Mouse (Mus musculus) neutrophil, adult 5-6 weeks (primary cell): ENCODE results near the gene Uba5. TPM values are rescaled to one million over a fixed set of nuclear protein-coding genes. Genes with fewer than 3 reads are reported as not detected.

ENCODE experiments used
- ATAC-seq: fragments of 151-379, 151-347 bp; 2 replicates; pipeline ENCODE4 v1.8.0; 2017; ENCODE audit warnings: mild to moderate bottlenecking, moderate TSS enrichment; ENCODE audit not compliant: insufficient number of reproducible peaks, poor library complexity, low FRiP score, severe bottlenecking; ENCODE audit errors: extremely low read depth
- total RNA-seq: library from RNA; stranded (forward); fragments of 200-1000 nt; gene quantifications from 2 replicates; pipeline ENCODE4 v1.2.3, GENCODE M21; 2017

The Uba5 gene
- total RNA-seq, 1 experiment from 2014 or later: 36.0 TPM

GRCm38 (mm10) chr9:104070863-104071604, 8.1 kb upstream of the Uba5 start:
- no peak for ATAC-seq

GRCm38 (mm10) chr9:104070241-104070640, 7.3 kb upstream of the Uba5 start:
- no peak for ATAC-seq

GRCm38 (mm10) chr9:104064571-104064970, 1.6 kb upstream of the Uba5 start:
- no peak for ATAC-seq

GRCm38 (mm10) chr9:104063244-104063961, 469 bp upstream of the Uba5 start, which contains the start of gene Acad11:
TSS of gene Acad11 (plus strand) at chr9:104063377.
- ATAC-seq: peak; percentile 89

- no peak for ATAC-seq
Measured at GRCm38 (mm10) chr9:104051028-104051427, 11.9 kb downstream of the Uba5 start.

- no peak for ATAC-seq
Measured at GRCm38 (mm10) chr9:104043676-104044075, 19.3 kb downstream of the Uba5 start.

GRCm38 (mm10) chr9:104040362-104040761, 22.6 kb downstream of the Uba5 start, which contains the start of gene Gm28305:
TSS of gene Gm28305 (plus strand) at chr9:104040662.
- ATAC-seq: no peak

GRCm38 (mm10) chr9:104039742-104040141, 23.2 kb downstream of the Uba5 start:
- no peak for ATAC-seq

GRCm38 (mm10) chr9:104039031-104039695, 23.8 kb downstream of the Uba5 start:
- no peak for ATAC-seq

- ATAC-seq: no peak
Measured at GRCm38 (mm10) chr9:104038266-104038665, 24.7 kb downstream of the Uba5 start.

GRCm38 (mm10) chr9:104035261-104036015, 27.5 kb downstream of the Uba5 start:
- peak; percentile 87 for ATAC-seq

GRCm38 (mm10) chr9:104034718-104035117, 28.2 kb downstream of the Uba5 start:
- ATAC-seq: no peak

GRCm38 (mm10) chr9:104034231-104034630, 28.7 kb downstream of the Uba5 start:
- no peak for ATAC-seq

GRCm38 (mm10) chr9:104029861-104030260, 33.1 kb downstream of the Uba5 start:
- no peak for ATAC-seq

GRCm38 (mm10) chr9:104027186-104027585, 35.7 kb downstream of the Uba5 start:
- ATAC-seq: no peak

GRCm38 (mm10) chr9:104021026-104021425, 41.9 kb downstream of the Uba5 start:
- no peak for ATAC-seq

GRCm38 (mm10) chr9:104014526-104014925, 48.4 kb downstream of the Uba5 start:
- no peak for ATAC-seq

- ATAC-seq: peak; percentile 41
Measured at GRCm38 (mm10) chr9:104002913-104003330, 60.0 kb downstream of the Uba5 start.
